Mouse (Mus musculus) liver, adult (tissue): ENCODE results near the gene Ddn.

Source experiments
- GATA4 ChIP-seq: IDR thresholded peaks from 2 replicates; pipeline ENCODE4 v1.6.1; 2014; ENCODE audit warnings: mild to moderate bottlenecking, low read length; ENCODE audit not compliant: insufficient replicate concordance

Ddn gene

DNA sequence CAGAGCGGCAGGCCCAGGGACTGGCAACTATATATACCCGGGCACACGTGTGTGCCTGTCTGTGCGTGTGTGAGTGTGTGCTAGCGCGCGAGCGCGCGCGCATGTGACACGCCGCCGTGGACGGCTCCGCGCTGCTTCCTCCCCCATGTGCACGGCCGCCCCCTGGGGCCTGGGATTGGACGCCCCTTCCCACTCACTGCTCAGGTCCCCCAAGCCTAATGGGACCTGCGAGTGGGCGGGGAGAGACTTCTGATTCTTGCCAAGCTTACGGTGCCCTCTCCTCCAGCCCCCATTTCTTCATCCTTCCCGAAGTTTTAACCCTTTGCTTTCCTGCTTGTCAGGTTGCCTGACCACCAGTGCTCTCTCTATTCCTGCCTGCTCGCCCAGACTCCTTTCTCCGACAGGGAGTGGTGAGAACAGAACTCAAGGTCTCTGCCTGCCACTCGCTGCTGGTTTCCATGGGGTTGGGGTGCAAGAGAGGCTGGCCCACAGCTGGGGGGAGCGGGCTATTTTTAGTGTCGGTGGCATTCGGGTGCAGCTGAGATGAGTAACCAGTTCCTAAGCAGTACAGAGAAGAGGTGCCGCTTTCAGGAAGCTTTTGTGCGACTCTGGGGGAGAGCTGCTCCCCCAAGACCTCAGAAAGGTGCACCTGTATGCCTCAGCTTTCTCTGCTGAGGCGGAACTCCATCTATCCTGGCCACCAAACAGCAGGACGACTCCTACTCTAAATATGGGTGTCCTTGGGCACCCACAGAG lies 1.2 kb downstream of the Ddn start:
- no peak for TF ChIP-seq GATA4

DNA sequence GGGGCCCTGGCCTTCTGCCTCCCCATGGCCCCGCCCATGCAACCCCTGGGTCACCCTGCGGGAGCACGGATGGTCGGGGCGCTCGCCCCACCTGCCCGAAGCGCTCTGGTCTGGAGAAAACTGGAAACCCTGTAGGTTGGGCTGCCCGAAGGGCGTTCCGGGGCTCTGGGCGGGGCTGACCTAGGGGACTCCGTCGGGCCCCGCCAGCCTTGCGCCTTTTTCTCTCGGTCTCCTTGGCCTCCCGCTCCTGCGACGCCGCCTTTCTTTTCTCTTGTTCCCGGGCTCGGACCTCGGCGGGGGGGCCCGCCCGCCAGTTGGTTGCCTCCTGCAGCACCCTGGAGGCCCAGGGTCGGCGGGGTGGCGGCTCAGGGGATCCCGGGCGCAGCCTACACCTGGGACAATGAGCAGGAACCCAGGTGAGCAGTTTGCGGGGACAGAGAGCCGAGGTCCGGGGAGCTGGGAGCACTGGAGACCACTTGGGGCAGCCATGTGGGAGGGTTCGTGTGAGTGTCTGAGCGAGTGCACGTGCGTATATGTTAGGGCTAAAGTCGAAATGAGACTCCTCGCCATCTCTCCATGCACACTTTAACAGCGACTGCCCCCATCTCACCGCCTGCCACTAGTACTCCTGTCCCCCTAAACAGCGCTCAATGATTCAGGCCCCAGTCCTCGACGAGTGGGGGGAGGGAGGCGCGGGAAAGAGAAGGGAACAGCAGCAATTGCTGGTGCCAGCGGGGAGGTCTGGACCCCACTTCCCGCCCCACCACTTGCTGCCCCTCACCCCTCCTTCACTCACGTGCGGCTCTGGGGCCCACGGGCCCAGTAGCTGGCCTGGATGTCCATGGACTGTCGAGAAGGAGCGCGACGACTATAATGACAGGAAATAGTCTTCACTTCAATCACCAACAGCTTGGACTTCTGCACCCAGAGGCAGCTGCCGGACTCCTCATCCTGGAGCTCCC lies 2.2 kb downstream of the Ddn start:
- no peak for TF ChIP-seq GATA4

DNA sequence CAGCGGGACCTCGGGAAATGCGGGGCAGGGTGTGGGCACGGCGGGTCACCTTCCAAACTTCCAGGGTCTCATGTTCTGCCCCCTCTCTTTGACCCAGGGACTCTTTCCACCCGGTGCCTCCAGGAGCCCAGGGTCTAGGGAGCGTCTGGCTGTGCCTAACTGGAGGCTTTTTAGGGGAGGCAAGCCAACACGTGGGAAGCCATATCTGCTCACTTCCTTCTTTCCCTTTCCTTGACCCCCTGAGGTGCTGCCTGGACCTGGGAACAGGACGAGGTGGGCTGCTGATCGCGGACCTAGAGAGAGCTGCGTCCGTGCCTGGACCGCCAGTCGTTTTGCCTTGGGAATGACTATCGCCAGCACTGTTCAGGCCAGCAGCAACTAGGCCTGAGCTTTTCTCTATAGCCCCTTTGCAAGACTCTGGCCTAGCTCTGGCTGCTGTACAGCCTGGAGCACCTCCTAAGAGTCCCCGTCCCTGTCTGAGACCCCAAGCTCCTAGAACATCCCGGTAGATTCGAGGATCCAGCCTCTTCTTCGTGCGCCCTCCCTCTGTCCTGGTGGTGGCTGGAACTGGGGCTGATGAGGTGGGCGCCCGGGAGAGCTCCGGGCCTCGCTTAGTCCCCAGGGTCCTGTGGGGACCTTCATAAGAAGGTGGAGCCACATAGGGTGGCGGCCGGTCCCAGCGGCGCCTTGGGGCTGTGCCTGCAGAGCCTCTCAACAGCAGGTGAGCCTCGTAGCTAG lies 3.0 kb downstream of the Ddn start:
- TF ChIP-seq GATA4, result no peak

DNA sequence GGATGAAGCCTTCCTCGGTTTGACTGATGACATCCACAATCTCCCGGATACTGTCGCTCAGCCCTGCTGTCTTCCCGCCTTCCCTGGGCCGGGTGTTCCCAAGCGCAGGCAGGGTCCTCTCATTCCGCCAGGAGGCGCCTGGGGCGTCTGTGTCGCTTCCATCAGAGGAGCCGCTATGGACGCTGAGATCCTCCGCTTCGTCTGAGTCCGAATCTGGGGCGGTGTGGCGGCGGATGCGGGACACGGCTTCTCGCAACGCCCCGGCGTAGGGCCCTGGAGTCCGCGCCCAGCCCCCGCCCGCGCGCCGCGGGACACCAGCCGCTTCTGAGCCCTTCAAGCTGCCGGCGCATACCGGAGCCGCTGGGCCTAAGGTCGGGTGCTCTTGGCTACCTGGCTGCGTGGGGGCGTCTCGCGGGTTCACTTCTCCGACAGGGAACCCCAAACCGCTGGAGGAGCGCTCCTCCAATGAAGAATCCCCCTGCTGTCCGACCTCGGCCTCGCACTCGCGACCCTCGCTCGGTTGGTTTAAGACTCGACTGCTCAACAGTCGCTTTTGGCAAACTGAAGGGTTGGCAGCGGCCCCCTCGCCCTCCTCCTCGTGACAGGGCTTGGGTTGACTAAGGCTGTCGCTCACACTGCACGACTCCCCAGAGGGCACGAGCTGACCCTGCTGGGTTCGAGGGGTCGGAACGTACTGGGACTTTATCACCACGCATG lies 3.8 kb downstream of the Ddn start:
- TF ChIP-seq GATA4, result no peak

DNA sequence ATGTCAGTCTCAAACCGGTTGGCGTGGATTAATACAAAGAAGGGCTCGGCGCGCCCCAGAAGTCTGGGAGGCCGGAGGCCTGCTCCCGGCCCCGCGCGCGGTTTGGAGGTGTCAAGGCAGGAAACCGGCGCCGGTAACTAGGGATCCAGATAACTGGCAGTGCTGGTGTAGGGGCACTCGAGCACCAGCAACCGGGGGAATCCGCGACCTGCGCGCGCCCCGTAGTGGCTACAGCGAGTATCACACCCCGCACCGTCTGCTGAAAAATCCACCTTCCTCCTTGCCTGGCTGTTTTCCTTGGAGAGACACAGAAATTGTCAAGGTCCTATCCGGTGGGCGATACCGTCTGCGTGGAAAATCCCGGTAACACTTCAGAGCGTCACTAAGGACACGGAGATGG lies 5.2 kb downstream of the Ddn start:
- peak; percentile 18; the same call in 1 of the 2 replicates for TF ChIP-seq GATA4

DNA sequence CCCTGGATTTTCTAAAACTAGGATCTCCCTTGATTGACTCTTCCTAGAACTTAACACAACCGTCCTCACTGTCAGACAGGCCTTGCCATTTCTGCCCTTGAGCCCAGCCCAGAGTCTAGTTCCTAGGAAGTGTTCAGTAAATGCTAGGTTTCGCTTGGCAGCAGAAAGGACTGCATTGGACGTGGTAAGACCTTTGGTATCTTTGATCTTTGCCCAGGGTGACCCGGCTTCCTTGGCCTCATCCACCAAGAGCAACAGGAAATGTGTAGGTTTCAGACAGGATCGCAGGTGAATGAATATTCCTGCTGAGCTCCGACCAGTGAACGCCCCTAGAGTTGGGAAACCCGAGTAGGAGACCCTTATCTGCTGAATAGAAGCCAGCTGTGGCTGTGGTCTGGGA lies 6.4 kb downstream of the Ddn start:
- TF ChIP-seq GATA4, result no peak

DNA sequence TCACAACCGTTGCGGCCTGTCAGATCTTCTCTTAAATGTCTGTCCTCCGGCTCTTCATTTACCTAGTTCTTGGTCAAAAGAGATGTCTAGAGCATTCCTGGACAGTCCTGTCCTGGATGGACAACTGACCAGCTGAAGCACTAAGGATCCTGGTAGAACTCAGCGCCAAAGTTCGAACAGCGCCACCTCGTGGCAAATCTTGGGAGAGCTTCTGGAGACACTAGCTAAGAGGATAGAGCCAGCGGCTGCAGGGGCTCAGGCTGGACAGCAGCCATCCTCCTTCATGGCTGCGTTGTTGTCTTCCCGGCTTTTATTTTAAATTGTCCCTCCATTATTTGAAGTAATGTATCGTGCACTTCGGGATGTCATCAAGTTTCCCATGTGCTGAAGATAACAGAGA lies 9.9 kb downstream of the Ddn start:
- no peak for TF ChIP-seq GATA4

DNA sequence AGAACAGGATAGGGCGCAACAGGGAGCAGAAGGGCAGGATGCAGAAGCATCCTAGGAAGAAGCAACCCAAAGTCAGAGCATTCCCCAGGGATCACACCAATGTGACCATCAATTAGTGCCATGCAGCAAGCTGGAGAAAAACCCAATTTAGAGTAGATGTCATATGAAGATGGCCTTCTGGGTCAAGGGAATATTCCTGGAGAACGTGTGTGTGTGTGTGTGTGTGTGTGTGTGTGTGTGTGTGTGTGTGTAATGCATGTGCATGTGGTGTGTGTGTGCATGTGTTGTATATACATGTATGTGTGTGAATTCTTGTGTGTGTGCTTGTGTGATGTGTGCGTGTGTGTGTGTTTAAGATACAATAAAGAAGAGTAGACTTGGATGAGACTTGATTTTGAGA lies 10.4 kb downstream of the Ddn start:
- TF ChIP-seq GATA4, result no peak

DNA sequence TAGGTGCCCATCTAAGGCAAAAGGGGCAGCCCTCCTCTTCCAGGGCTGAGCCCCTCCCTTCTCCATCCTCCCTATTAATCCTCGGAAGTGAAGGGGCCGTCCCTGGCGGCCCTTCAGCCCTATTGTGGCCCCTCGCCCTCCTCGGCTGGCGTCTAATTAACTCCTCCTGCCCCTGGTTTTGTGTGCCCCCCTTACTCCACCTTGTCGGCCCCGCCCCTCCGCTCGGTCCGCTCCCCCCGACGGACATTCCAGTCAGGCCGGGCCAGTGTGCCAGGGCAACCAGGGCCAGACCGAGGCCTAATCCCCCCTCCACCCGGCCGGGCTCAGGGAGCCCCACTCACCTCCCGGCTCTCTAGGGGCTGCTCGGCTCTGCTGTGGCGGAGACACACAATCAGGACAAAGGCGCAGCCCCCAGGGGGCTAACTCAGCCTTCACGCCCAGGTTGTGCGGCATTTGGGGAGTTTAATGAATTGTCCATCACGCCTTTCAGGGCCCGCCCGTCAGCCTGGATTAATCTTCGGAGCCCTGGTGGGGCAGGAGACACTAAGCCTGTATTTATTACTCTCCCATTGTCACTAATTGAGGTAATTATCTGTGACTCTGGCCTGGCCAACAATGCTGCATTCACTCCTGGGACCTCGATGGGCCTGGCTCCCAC lies 11.3 kb downstream of the Ddn start:
- no peak for TF ChIP-seq GATA4

DNA sequence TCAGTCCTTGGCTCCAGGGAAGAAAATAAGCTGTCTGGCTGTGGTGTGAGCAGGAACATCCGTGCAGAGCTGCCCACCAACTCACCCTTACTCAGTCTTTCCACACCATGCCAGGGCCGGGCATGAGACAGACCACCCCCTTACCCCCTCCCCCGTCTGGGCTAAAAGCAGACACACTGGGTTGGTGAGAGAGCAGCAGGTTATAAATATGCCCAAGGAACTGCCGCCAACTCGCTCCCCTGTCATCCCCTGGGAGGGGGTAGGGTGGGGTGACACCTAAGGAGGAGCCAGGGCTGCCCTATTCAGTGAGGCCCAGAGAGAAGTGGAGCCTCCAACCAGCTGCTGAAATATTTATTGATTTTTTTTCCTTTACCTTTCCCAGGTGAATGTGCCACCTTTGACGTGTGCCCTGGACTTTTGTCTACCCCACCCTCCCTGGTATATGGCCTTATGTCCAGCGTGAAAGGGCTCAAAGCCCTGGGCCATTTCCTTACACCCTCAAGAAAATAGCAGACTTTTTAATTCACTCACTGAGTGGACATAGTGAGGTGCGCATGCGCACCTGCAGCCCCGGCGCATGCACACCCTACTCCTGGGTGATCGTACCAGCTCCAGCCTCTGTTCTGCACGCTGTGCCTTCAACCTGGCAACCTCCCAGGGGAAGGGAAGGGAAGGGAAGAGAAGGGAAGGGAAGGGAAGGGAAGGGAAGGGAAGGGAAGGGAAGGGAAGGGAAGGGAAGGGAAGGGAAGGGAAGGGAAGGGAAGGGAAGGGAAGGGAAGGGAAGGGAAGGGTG lies 12.3 kb downstream of the Ddn start:
- no peak for TF ChIP-seq GATA4

DNA sequence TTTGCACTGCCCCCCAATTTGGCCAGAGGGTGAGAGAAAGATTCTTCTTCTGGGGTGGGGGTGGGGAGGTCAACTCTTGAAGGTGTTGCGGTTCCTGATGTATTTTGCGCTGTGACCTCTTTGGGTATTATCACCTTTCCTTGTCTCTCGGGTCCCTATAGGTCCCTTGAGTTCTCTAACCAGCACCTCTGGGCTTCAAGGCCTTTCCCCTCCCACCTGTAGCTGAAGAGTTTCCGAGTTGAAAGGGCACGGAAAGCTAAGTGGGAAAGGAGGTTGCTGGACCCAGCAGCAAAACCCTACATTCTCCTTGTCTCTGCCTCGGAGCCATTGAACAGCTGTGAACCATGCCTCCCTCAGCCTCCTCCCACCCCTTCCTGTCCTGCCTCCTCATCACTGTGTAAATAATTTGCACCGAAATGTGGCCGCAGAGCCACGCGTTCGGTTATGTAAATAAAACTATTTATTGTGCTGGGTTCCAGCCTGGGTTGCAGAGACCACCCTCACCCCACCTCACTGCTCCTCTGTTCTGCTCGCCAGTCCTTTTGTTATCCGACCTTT lies 16.1 kb downstream of the Ddn start:
- no peak for TF ChIP-seq GATA4

DNA sequence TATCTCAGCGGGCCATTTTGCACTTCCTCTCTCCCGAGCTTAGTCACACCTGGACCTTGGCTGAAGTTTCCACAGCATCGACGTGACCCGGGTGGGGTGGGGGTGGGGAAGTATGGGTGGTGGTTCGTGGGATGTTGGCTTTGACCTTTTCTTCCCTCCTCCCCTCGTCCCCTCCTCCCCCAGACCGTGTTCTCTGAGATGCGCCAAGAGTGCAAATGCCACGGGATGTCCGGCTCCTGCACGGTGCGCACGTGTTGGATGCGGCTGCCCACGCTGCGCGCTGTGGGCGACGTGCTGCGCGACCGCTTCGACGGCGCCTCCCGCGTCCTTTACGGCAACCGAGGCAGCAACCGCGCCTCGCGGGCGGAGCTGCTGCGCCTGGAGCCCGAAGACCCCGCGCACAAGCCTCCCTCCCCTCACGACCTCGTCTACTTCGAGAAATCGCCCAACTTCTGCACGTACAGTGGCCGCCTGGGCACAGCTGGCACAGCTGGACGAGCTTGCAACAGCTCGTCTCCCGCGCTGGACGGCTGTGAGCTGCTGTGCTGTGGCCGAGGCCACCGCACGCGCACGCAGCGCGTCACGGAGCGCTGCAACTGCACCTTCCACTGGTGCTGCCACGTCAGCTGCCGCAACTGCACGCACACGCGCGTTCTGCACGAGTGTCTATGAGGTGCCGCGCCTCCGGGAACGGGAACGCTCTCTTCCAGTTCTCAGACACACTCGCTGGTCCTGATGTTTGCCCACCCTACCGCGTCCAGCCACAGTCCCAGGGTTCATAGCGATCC lies 16.9 kb downstream of the Ddn start:
- no peak for TF ChIP-seq GATA4

DNA sequence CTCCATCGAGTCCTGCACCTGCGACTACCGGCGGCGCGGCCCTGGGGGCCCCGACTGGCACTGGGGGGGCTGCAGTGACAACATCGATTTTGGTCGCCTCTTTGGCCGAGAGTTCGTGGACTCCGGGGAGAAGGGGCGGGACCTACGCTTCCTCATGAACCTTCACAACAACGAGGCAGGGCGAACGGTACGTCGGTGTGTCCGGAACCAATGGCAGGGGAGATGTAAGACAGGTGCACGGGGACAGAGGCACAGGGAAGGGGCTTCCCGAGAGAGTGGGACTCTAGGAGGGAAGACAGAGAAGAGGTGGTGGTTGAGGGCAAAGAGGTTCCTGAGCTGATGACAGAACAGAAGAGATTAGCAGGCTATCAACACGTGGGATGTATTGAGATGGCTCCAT lies 17.5 kb downstream of the Ddn start:
- TF ChIP-seq GATA4, result no peak
